Mouse (Mus musculus) brain, embryonic 14.5 days (tissue): ENCODE data around the gene Chd2.

Experiments used
- CTCF ChIP-seq: fragments of 200-500 bp; IDR thresholded peaks from 2 replicates; pipeline ENCODE4 v1.5.1; 2012; ENCODE audit warnings: inconsistent platforms, mild to moderate bottlenecking, moderate library complexity, borderline replicate concordance; ENCODE audit not compliant: insufficient read depth, insufficient read length; ENCODE audit errors: extremely low read depth
- POLR2A ChIP-seq: fragments of 200-500 bp; IDR thresholded peaks from 2 replicates; pipeline ENCODE4 v1.6.1; 2012; ENCODE audit warnings: mild to moderate bottlenecking, inconsistent platforms, borderline replicate concordance; ENCODE audit not compliant: poor library complexity, insufficient read depth, insufficient read length, severe bottlenecking; ENCODE audit errors: extremely low read depth

- TF ChIP-seq CTCF (no peak), POLR2A (no peak)
These were observed 32.9 kb downstream of the Chd2 start for GRCm38 (mm10) chr7:73508688-73509087.
